Mouse (Mus musculus): Measurements from ENCODE around the gene Fyco1.

The Fyco1 gene

DNA sequence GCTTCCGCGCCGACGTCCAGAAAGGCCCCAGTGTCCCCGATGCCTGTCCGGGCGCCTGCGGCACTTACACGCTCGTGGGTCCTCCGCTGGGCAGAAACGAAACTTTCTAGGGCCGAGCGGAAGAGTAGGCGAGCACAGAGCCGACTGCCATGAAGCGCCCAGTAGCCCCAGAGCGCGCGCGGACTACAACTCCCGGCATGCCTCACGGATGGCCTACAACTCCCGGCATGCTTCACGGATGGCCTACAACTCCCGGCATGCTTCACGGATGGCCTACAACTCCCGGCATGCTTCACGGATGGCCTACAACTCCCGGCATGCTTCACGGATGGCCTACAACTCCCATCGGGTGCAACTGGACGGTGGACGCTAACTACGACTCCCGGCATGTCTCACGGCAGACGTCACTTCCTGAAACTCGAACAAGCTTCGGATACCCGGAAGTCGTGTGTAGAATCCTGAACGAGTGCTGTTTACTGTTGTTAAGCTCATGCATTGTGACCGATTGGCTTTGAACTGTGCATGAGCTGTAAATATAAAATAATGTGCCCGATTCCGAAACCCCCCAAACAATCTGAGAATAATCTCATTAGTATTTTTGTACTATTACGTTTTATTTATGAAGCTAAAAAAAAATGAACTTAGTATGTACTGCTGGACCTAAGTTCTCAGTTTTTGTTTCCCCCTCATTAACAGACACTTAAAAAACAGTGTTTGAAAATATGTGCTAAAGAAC is at the start of gene Fyco1:
TSS of gene Fyco1 (minus strand) at position 187 of the 736 bp plus-strand sequence.
- peak; percentile 93 for DNase-seq (ENCODE audit: low spot score)

DNA sequence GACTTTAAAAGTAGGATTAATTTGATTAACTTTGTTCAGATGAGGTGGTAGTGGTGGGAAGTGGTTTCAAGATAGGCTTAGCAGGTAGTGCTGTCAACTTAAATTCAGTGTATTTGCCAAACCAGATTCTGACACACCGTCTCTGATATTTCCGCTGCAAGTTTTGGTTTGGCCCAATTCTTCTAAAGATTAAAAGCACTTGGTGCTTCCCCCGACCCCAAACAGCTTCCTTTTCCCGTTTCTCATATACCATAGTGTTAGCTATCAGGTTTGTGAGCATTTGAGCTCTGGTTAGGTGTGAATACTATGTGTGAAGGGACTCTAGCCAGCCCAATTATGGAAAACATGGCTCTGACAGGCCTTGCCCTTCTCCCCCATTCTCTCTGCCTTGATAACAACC is 20.4 kb upstream of the Fyco1 start:
- no peak for DNase-seq (ENCODE audit: low spot score)

DNA sequence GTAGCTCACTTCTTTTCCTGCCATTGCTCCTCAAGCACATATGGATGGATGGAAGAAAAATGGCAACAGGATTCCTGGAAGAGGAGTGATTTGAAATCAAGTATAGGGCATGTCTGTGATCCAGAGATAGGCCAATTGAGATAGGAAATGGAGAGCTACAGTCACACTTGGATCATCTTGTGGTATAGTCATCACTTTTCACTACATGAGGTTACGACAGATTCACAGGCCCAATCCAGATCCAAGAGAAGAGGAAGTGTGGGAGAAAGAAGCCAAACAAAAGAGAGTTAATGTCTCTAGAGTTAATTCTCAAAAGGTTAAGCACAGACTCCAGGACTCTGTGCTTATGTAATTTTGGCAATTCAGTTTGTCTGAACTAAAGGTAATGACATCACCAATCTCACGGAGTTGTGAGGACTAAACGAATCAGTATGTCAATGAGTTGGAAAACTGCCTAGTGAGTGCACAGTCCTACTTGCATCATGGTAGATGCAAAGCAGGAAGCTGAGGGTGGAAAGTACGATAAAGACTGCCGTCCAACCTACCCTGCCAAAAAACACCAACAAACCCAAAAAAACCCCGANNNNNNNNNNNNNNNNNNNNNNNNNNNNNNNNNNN is 17.6 kb upstream of the Fyco1 start:
- no peak for DNase-seq (ENCODE audit: low spot score)

DNA sequence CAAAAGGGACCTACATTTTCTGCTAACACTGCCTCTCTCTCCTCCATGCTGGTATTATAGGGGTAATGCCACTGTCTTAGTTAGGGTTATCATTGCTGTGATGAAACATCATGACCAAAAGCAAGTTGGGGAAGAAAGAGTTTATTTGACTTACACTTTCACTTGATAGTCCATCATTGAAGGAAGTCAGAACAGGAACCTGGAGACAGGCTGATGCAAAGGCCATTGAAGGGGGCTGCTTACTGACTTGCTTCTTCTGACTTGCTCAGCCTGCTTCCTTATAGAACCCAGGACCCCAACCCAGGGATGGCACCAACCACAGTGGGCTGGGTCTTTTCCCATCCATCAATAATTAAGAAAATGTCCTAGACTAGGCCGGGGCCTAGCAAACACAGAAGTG is 11.9 kb upstream of the Fyco1 start:
- no peak for DNase-seq (ENCODE audit: low spot score)

DNA sequence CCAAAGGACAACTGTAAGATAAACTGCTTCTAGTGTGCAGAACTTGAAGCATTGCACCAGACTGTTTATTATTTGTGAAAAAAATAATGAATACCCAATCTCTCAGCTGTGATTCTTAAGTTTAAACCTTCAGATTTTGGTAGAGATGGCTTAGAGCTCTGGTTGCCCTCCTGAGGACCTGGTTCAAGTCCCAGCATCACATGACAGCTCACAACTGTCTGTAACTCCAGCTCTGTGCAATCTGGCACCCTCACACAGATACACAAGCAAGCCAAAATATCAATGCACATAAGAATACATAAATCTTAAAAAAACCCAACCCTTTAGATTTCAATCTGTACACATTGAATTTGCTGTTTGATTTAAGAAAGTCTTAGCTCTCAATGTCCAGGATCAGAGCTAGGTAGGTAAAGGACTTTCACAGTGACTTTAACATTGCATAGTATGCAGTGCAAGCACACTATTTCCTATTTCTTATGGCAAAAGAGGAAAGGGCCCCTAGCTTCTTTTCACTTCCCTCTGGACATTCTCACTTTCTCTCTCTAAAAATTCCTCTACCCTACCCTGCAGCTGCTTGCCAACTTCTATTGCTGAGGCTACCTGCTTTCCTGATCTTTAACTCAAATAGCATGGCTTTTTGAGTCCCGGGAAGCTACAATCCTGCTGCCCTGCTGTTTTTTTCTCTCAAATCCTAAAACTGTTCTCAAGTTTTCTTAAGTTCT is 11.4 kb upstream of the Fyco1 start:
- no peak for DNase-seq (ENCODE audit: low spot score)

DNA sequence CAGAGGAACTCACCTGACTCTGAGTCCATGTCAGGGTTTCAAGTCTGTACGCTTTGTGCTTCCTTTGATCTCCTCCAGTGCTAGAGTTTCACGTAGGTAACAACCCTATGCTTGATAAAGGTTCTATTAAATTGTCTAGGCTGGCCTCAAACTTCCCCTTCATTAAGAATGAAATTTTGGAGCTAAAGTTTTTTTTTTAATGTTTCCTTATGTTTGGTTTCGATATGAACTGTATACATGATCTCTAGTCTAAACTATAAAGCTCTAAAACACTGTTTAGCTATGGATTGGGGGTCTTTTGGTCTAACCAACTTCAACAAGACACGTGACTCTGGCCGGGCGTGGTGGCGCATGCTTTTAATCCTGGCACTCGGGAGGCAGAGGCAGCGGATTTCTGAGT is 10.2 kb upstream of the Fyco1 start, which contains the start of gene Xcr1:
TSS of gene Xcr1 (minus strand) at position 101 of the 400 bp plus-strand sequence.
- no peak for DNase-seq (ENCODE audit: low spot score)

DNA sequence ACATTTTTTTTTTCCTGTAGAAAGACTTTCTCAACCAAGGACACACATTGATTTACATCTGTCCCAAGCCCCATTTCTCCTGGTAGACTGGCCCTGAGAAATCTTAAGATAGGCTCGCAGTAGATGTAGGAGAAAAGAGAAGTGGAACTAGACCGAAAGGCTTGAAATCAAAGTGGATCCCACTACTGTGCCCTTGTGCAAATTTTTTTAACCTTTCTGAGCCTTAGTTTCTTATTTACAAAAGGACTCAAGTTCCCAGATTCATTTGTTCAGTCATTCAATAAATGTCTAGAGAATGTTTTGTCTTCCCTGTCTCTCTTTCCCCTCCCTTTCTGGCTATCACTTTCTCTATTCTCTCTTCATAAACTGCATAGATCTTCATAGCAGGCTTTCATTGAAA is 5.1 kb upstream of the Fyco1 start:
- DNase-seq (ENCODE audit: low spot score) = no peak

DNA sequence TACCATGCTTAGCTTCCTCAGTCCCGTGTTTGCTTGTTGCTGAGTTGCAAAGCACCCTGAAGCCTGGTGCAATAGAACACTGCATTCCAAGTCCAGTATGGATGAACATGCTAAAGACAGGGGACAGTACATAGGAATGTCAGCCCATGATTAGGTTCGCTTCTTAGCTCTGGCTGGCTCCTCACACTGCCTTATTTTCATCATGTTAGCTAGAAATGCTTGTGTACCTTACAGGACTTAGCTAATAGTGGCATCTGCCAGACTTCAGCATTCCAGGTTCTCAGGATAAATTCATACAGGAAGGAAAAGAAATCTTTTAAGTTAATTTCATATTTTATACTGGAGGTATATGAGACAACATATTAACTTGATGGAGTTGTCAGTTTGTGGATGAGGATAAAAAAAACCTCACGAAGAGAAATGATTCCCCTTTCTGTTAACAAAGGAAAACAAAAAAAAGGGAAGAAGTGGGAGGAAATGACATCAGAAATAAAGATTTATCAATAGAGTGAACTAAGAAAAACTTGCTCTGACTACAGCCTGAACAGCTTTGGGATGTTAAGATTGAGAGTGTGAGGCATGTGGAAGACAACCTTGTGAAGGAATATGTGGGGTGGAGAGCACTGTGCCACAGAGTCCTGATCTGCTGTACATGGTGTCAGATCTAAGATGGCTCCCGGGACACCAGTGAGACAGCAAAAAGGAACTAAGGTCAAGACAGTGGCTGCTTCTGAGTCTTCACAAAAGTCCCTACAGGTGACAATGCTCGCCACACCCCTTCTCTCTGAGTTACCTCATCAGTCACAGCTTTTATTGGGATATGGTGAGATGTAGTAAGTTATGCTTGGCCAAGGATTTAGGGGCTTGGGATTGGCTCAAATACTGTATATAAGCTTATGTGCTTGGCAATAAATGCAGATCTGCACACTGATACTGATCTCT is 1.0 kb upstream of the Fyco1 start:
- DNase-seq (ENCODE audit: low spot score) = no peak

DNA sequence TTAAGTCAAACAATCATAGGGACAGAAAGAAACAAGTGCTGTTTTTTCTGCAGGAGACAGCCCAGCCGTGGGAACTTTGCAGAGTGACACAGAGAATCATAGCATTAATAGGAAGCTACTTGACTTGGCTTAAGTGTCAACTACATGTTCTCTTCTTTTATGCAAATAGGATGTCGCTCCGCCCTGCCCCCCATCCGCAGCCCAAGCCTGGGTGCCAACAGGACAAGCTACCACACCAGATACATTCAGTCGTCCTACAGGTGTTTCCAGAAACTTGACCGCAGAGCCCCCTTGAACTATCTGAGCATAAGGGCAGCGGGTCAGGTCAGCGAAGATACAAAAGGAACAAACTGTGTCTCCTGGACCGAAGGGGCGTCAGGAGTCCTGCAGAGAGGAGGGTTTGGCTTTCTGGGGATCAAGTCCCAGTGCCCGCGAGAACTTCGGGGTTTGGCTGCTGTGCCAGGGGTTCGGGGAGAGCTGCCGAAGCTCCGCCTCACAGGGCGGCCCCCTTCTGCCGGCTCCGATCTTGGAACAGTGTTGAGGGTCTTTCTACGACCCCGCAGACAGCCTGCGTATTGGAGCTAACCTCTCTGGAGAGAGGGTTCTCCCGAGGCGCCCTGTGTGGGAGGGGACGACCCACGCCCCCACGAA is 512 bp downstream of the Fyco1 start:
- peak; percentile 47 for DNase-seq (ENCODE audit: low spot score)

DNA sequence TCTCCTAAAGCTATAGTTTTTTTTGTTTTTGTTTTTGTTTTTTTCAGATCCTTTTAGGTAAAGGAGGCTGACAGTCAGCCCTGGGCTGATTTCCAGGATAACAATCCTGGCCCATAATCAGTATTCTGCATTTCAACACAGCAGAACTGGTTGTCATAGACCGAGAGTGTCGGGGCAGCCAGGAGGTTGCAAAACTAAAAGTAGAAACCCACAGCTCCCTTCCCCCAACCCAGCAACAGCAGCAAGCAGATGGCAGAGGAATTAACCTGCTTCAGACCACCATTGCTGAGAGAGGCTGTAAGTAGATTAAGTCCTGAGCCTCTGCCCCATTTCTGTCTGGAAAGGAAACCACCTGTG is 1.0 kb downstream of the Fyco1 start:
- peak; percentile 14 for DNase-seq (ENCODE audit: low spot score)

DNA sequence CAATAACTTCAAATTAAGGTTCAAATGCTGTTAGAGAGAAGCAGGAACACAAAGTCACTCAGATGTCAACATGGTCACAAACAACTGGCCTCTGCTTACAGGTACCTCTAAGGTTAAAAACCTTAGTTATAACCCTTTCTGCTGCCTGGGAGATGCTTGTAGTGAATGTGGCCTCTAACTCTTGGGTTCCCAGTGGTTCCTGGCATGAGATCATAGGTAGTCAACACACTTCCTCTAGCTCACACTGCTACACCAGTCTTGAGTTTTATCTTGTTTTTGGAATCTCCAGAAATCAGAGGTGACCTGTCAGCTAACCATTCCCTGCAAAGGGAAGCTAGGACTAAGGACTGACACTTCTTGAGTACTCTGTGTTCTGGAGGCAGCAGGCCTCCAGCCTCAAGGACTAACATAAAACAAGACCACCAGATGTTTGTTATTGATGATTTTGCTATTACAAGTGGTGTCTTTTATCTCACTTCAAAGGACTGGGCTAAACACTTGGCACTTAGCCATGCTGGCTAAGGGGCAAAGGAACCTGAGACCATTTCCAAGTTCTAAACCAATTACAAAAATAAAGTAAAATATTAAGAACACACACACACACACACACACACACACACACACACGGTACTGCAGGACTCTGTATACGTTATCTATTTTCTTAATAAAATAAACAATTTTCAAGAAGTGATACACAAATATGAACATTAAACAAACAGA is 1.6 kb downstream of the Fyco1 start:
- no peak for DNase-seq (ENCODE audit: low spot score)

DNA sequence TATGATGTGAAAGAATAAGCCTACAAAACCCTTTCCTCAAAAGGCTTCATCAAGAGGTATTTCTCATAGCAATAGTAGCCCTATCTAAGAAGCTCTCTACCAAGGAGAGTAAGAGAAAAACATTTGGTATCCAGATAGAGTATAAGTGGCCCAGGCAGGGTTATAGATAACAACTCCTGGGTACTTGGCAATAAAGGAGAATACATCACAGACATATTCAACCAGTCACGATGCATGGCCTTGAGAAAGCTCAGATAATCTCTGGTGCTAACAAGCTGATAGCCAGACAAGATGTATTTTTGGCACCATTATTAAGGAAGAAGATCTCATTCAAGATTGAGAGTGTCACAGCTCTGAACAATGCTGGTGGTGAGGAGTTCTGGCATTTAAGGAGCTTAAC is 5.2 kb downstream of the Fyco1 start:
- DNase-seq (ENCODE audit: low spot score) = no peak

DNA sequence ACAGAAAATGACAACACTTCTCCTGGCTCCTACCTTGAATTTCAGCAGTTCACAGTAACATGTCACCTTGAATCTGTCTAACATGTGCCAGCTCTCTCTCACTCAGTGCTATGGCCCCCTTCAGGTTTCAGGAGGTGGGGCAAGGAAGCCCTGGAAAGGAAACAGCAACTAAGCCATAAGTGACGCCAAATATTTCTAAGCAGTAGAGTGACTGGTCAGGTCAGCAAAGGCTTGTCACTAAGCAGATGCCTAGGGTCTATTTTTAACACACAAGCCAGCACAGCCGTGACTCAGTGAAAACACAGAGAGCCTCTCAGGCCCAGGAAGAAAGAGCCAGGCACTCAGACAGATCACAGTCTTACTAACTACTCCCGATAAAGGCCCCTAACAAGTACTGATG is 6.6 kb downstream of the Fyco1 start:
- peak; percentile 31 for DNase-seq (ENCODE audit: low spot score)

DNA sequence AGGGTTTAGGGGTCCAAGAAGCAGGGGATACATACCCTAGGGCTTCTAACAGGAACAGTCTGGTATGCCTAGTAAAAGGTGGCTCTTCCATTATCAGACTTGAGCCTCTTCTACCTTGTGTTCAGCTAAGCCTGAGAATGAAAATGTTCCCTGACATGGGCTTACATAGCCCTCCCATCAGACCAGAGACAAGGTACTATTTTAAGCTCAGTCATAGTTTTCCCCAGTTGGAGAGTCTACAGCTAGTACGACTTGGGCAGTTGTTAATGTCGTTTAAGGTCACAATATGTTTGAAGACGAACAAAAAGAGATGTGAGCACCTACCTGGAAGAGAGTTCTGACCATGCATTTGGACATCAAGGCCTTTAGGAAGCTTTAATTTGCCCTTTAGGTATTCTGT is 7.2 kb downstream of the Fyco1 start:
- no peak for DNase-seq (ENCODE audit: low spot score)

DNA sequence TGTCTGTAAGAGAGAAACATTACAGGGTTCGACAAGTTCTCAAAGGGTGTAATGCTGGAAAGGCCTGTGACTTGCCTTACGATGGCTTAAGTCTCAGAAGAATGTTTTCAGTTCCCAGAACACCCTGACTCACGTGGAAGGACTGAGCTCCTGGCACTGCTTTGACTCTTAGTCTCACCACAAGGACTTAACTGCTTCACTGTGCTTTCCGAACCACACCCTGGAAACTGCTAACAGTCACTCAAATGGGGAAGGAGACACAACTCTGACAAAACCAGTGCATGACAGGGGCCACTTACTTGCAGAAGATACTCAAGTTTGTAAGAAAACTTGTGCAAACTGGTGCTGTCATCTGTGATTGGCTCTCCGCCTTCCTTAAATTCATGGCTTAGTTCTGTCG is 11.5 kb downstream of the Fyco1 start:
- DNase-seq (ENCODE audit: low spot score) = no peak

DNA sequence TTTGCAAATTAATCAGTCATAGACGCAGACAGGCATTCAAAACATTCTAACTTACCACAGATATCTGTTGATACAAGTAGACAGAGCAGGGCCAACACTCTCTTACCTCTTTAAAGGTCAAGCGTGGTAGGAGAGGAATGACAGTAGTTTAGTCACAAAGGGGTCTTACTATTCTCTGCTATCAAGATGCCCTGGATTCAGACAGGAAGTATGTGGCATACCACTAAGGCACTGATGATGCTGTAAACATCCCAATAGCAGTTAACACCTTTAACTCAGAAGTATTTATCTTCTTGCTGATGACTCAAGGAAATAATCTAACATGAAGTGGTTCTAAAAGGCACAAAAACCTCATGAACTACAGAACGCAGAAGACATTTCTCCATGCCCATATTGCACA is 15.8 kb downstream of the Fyco1 start:
- no peak for DNase-seq (ENCODE audit: low spot score)

DNA sequence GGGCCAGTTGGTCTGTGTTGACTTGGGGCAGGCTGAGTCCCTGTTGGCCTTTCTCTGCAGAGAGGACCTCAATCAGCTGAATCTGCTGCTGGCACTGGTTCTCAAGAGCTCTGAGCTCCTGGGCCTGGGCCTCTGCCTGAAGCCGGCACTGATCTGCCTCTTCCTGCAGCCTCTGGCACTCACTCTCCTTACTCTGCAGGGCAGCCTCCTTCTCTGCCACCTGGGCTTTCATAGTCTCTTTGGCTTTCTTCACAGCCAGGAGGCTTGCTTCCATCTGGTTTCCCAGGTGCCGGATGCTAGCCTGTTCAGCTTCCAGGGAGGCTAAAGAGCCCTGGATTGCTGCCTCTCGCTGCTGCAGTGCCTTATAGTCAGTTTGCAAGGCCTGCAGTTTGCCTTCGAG is 22.8 kb downstream of the Fyco1 start:
- no peak for DNase-seq (ENCODE audit: low spot score)

DNA sequence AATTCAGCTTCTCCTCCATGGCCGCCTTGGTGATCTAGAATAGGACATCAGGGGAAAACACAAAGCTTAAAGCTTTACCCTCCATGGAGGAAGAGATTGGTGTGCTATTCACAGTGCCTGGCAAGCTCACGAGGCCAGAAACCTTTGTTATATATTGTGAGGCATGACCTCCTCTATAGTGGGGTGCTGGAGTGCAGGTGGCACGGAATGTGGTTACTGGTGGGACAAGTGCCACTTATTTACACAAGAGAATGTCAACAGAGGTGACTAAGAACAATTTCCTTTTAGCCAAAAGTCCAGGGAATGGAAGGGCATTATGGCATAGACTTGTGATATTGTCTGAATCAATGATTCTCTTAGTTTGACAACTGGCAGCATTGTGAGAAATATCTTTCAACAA is 25.1 kb downstream of the Fyco1 start:
- no peak for DNase-seq (ENCODE audit: low spot score)

DNA sequence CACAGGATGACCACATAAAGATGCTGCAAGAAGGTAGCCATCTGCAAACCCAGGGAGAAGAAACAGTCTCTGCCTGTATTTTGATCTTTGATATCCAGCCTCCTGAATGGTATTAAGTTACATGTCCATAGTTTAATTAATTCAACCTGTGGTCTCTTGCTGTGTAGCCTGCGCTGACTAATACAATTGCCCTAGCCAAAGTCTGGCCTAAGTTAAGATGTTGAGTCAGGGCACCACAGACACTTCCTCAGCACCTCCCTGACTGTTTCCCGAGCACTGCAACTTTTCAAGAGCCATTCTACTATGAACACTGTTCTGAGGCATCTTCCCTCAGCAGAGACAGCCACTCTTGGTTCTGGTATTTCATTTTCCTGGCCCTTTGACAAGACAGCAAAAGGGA is 33.1 kb downstream of the Fyco1 start:
- DNase-seq (ENCODE audit: low spot score) = no peak

DNA sequence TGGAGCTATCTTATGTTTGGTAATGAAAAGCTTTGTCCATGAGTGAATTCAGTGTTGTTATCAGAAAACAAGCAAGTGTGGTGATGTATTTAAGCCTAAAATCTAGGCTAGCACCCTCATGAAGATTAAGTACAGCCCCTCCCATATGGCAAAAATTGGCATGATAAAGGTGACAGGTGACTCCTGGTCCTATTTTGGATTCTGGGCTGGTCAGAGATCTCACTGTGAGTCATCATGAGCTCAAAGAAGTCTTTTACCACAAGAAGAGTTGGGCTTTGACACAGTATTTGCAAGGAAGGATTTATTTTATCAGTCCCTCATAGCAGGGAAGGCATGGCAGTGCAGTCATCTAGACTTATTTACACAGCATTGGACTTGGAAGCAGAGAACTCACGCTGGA is 35.7 kb downstream of the Fyco1 start:
- no peak for DNase-seq (ENCODE audit: low spot score)

DNA sequence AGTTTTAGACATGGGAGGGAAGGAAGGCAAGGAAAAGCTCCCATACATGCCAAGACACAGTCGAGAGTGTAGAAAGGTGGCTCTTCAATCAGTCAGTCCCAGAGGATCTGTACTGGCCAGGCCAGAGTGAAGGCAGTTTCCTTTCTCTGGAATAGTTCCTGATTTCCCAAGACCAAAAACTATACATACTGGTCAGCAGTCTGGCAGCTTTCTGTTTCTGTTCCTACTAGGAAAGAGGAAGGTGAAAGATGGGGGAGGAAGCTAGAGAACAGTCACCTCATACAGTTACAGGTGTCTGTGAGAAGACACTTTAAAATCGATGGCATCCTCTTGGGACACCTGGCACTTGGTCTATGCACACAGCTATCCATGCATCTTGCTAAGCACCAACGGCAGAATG is 36.3 kb downstream of the Fyco1 start:
- DNase-seq (ENCODE audit: low spot score) = no peak

Measured in spleen, adult 12 weeks (tissue).